Mouse (Mus musculus) lung, postnatal 14 days (tissue): Measurements from ENCODE around the gene Crb1.

Experiments used
- DNase-seq: peaks from one replicate; pipeline ENCODE4 v3.0.0; 2021

Crb1 gene

GRCm38 (mm10) chr1:139210505-139210904, 166.4 kb downstream of the Crb1 start:
- no peak for DNase-seq

GRCm38 (mm10) chr1:139209796-139210195, 167.1 kb downstream of the Crb1 start:
- peak; percentile 13 for DNase-seq

GRCm38 (mm10) chr1:139206259-139206658, 170.6 kb downstream of the Crb1 start:
- no peak for DNase-seq

- DNase-seq, result no peak
Measured at GRCm38 (mm10) chr1:139203026-139203425, 173.9 kb downstream of the Crb1 start.

- DNase-seq, result no peak
Measured at GRCm38 (mm10) chr1:139194428-139195028, 182.4 kb downstream of the Crb1 start.

GRCm38 (mm10) chr1:139194011-139194410, 182.9 kb downstream of the Crb1 start:
- peak; percentile 11 for DNase-seq

GRCm38 (mm10) chr1:139192635-139193034, 184.3 kb downstream of the Crb1 start:
- no peak for DNase-seq

GRCm38 (mm10) chr1:139180481-139181149, 196.3 kb downstream of the Crb1 start:
- no peak for DNase-seq

- DNase-seq, result no peak
Measured at GRCm38 (mm10) chr1:139179707-139180106, 197.2 kb downstream of the Crb1 start.

- no peak for DNase-seq
Measured at GRCm38 (mm10) chr1:139174058-139174832, 202.7 kb downstream of the Crb1 start.

- DNase-seq, result peak; percentile 21
Measured at GRCm38 (mm10) chr1:139162814-139163213, 214.1 kb downstream of the Crb1 start.

- DNase-seq, result no peak
Measured at GRCm38 (mm10) chr1:139161619-139162018, 215.3 kb downstream of the Crb1 start.

- peak; percentile 21 for DNase-seq
Measured at GRCm38 (mm10) chr1:139156397-139156796, 220.5 kb downstream of the Crb1 start.

GRCm38 (mm10) chr1:139153493-139153892, 223.4 kb downstream of the Crb1 start:
- DNase-seq, result no peak

GRCm38 (mm10) chr1:139153006-139153405, 223.9 kb downstream of the Crb1 start:
- DNase-seq, result no peak
